Mouse (Mus musculus) liver, embryonic 16.5 days (tissue): ENCODE data around the gene Gm10668. TPM values are rescaled to one million over a fixed set of nuclear protein-coding genes. Genes with fewer than 3 reads are reported as not detected.
"Not testable (repeated sequence)": the region's sequence is repeated elsewhere in the genome, so short reads cannot be mapped to it uniquely, and the experiment has no call there.

Source experiments
- ATAC-seq: fragments of 200-750 bp; cut with Nextera tagmentation; 2 replicates; pipeline ENCODE4 v1.8.0; 2017; ENCODE audit warnings: low read depth, mild to moderate bottlenecking, moderate number of reproducible peaks, moderate library complexity
- H3K27ac ChIP-seq: fragments of 300-500 bp; sonication (generic); 2 replicates; pipeline ENCODE4 v1.5.1; 2014; ENCODE audit warnings: mild to moderate bottlenecking, low read length
- H3K27me3 ChIP-seq: fragments of 300-500 bp; sonication (generic); 2 replicates; pipeline ENCODE4 v1.6.1; 2014; ENCODE audit warnings: low read depth, low read length, mixed read lengths; ENCODE audit not compliant: control insufficient read depth, insufficient read depth
- H3K36me3 ChIP-seq: fragments of 300-500 bp; sonication (generic); 2 replicates; pipeline ENCODE4 v1.6.1; 2014; ENCODE audit warnings: mild to moderate bottlenecking; ENCODE audit not compliant: control insufficient read depth, insufficient read depth
- H3K4me1 ChIP-seq: fragments of 300-500 bp; sonication (generic); 2 replicates; pipeline ENCODE4 v1.6.1; 2014; ENCODE audit warnings: low read depth, low read length, mixed read lengths; ENCODE audit not compliant: control insufficient read depth
- H3K4me2 ChIP-seq: fragments of 300-500 bp; sonication (generic); 2 replicates; pipeline ENCODE4 v1.6.1; 2014; ENCODE audit warnings: low read depth, low read length, mixed read lengths
- H3K4me3 ChIP-seq: fragments of 300-500 bp; sonication (generic); 2 replicates; pipeline ENCODE4 v1.5.1; 2014; ENCODE audit warnings: low read depth, mild to moderate bottlenecking, low read length
- H3K9ac ChIP-seq: fragments of 300-500 bp; sonication (generic); 2 replicates; pipeline ENCODE4 v1.6.1; 2014; ENCODE audit warnings: low read depth, low read length
- H3K9me3 ChIP-seq: fragments of 300-500 bp; sonication (generic); replicated peaks from 2 replicates; pipeline ENCODE4 v1.6.1; 2016; ENCODE audit warnings: low read length; ENCODE audit not compliant: control insufficient read depth
- WGBS: fragments of 180-500 bp; shearing (Covaris S2); extraction: QIAGEN DNeasy Blood & Tissue Kit; methylation state at CpG from one replicate; pipeline ENCODE4 v1.1.7; 2014; ENCODE audit not compliant: insufficient replicate concordance; 5-methylcytosine and 5-hydroxymethylcytosine counted together
- polyA plus RNA-seq: library from polyadenylated mRNA; unstranded; fragments of >200 nt; fragmentation: Nextera tagmentation; extraction: Ambion mirVana; gene quantifications from 2 replicates; pipeline ENCODE4 v1.2.1, GENCODE M21; 2015

Gm10668 gene
- not detected in 2 replicates for polyA plus RNA-seq

DNA sequence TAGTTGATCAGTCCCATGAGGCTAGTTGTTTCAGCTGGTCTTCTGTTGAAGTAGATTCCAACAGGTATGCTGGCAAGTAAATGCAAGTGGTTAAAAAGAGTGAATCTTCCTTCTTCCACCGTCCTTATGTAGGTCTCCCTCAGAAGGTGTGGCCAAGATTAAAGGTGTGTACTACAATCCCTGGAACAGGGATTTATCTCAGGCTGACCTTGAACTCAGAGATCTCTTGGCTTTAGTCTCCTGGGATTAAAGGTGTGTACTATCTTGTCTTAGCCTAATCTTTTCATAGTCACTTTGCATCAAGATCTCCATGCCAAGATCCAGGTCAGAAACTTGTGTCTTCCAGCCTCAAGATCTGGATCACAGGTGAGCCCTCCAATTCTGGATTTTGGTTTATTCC lies at the start of gene Gm10668:
Gene Gm10668, minus strand, starts transcription at position 101 of the 400 bp plus-strand sequence.
- H3K9ac ChIP-seq, H3K36me3 ChIP-seq, H3K27ac ChIP-seq, H3K27me3 ChIP-seq, H3K4me1 ChIP-seq, ATAC-seq, H3K4me2 ChIP-seq, H3K4me3 ChIP-seq, H3K9me3 ChIP-seq: not testable (repeated sequence)
- WGBS = no CpG with 5 or more reads among the region's 1 CpGs

DNA sequence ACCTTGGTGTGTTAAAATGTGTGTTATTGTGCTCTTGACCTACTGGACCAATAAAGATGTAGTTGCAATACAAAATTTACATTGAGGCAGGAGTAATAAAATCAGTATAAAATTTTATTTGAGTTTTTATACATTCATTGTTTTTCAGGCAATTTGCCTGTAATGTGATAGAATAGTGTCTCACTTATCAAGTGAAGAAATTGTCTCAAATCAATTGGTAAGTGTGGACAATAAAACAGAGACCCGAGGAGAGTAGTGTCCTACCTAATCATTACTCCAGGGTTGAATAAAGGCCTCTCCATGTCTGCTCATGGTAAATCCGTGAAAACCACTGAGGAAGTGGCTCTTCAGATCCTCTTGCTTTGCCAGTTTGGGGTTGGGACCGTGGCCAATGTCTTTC lies 40.5 kb upstream of the Gm10668 start, which contains the start of gene Vmn1r112:
Gene Vmn1r112, plus strand, starts transcription at position 301 of the 400 bp plus-strand sequence.
- not testable (repeated sequence) for H3K4me1 ChIP-seq, H3K9ac ChIP-seq, H3K4me2 ChIP-seq, H3K27me3 ChIP-seq, H3K4me3 ChIP-seq, ATAC-seq, H3K9me3 ChIP-seq, H3K36me3 ChIP-seq, H3K27ac ChIP-seq
- WGBS = no CpG with 5 or more reads among the region's 3 CpGs

GRCm38 (mm10) chr7:20703116-20703515 lies 27.3 kb downstream of the Gm10668 start, which contains the start of gene Vmn1r111:
Gene Vmn1r111, minus strand, starts transcription at chr7:20703216.
- H3K9me3 ChIP-seq, H3K4me1 ChIP-seq, H3K4me3 ChIP-seq, H3K27ac ChIP-seq, H3K4me2 ChIP-seq, H3K9ac ChIP-seq, H3K27me3 ChIP-seq, H3K36me3 ChIP-seq, ATAC-seq: not testable (repeated sequence)
- WGBS = no CpG with 5 or more reads among the region's 2 CpGs

Other genes with a start within 250 kb of the Gm10668 start
- not detected in 2 replicates for gene Vmn1r103, start 220.1 kb downstream of the Gm10668 start, polyA plus RNA-seq
- gene Vmn1r104, start 196.8 kb downstream of the Gm10668 start, polyA plus RNA-seq = not detected in 2 replicates
- gene Gm5726, start 184.9 kb downstream of the Gm10668 start, polyA plus RNA-seq = not detected in 2 replicates
- not detected in 2 replicates for gene Gm4141, start 154.4 kb downstream of the Gm10668 start, polyA plus RNA-seq
- not detected in 2 replicates for gene Gm4513, start 131.6 kb downstream of the Gm10668 start, polyA plus RNA-seq
- gene Vmn1r107, start 61.7 kb downstream of the Gm10668 start, polyA plus RNA-seq = not detected in 2 replicates
- not detected in 2 replicates for gene Vmn1r111, start 27.4 kb downstream of the Gm10668 start, polyA plus RNA-seq
- not detected in 2 replicates for gene Vmn1r112, start 40.6 kb upstream of the Gm10668 start, polyA plus RNA-seq
- not detected in 2 replicates for gene Vmn1r113, start 56.7 kb upstream of the Gm10668 start, polyA plus RNA-seq
- gene Vmn1r114, start 81.6 kb upstream of the Gm10668 start, polyA plus RNA-seq = not detected in 2 replicates
- not detected in 2 replicates for gene Vmn1r115, start 114.4 kb upstream of the Gm10668 start, polyA plus RNA-seq
- not detected in 2 replicates for gene Vmn1r116, start 141.6 kb upstream of the Gm10668 start, polyA plus RNA-seq
- not detected in 2 replicates for gene Vmn1r117, start 153.5 kb upstream of the Gm10668 start, polyA plus RNA-seq
- gene Vmn1r118, start 181.7 kb upstream of the Gm10668 start, polyA plus RNA-seq = not detected in 2 replicates